Mouse (Mus musculus): ENCODE data around the gene Cmpk2. TPM values are rescaled to one million over a fixed set of nuclear protein-coding genes. Genes with fewer than 3 reads are reported as not detected.
A peak's percentile ranks its signal among the peaks of the same experiment; 100 is the strongest.
"Not testable (repeated sequence)": the region's sequence is repeated elsewhere in the genome, so short reads cannot be mapped to it uniquely, and the experiment has no call there.

The Cmpk2 gene
- total RNA-seq (2014; rRNA removed) (5.7 and 7.0 TPM in 2 replicates), polyA plus RNA-seq (2012; rRNA removed) (3.6 and 4.8 TPM in 2 replicates)

DNA sequence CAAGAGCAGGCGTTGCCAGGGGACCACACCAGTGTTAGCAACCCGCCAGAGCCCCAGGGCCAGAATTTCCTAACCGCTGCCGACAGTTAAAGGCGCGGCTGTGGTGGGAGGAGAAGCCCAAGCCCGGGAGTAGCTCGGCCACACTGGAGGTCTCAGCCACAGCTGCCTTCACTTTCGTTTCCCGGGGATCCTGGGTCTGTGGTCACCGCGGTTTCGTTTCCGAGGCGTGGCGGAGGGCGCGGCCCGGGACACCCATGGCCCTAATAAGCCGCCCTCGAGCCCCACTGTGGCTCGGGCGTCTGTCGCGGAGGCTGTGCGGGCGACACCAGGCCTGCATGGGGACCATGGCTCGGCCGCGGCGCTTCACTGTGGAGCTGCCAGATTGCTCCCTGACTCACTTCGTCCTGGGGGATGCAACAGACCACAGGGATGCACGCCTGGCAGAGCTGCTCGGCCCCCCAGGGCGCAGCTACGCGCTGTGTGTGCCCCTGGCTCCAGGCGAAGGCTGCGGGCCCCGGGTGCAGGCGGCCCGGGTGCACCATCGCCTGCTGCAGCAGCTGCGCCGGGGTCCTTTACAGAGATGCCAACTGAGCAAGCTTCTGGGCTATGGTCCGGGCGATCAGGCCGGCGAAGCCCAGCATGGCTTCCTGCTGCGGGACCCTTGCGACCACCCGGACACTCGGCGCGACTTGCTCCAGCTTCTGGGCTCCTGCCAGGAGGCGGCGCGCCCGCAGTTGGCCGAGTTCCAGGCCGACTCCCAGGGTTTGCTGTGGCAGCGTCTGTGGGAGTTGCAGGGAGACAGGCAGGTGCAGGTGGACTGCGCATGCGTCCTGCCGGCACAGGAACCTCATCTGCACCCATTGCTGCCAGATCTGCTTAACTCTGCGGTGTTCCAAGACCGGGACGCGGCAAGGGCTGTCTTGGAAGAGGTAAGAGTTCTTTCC, at the start of gene Cmpk2:
Gene Cmpk2, plus strand, starts transcription at position 107 of the 944 bp plus-strand sequence.
- Histone ChIP-seq H3K4me3 (ENCODE audit: insufficient read depth, low read depth, low read length) (peak within 1 kb of the TSS; percentile 85), H3K27ac (replicated peaks; ENCODE audit: insufficient read depth, low read depth, low read length) (peak within 1 kb of the TSS; percentile 51), H3K79me2 (ENCODE audit: control insufficient read depth, insufficient read depth, low read length) (no peaks in the 10 kb centered on the region), H3K27me3 (ENCODE audit: control insufficient read depth, insufficient read depth, low read length) (no peaks in the 10 kb centered on the region), H3K9ac (ENCODE audit: low read depth, low read length) (peak within 1 kb of the TSS; percentile 83), H3K36me3 (ENCODE audit: control insufficient read depth, insufficient read depth, low read length) (no peaks in the 10 kb centered on the region), H3K4me1 (ENCODE audit: control insufficient read depth, insufficient read depth, low read length) (peaks cover 2% of the 10 kb centered on the region; the same call in 1 of the 2 replicates)
- TF ChIP-seq POLR2A (IDR thresholded peaks at IDR 0.05; ENCODE audit: extremely low read depth, insufficient read depth, low read length) (no peak), CTCF (IDR thresholded peaks at IDR 0.05; ENCODE audit: low read depth, low read length) (no peak)
- WGBS, result under 1% methylated on average over 69 of the region's 69 CpGs
- peak; percentile 71 for DNase-seq (ENCODE audit: extremely low read depth, low read depth, low spot score)

DNA sequence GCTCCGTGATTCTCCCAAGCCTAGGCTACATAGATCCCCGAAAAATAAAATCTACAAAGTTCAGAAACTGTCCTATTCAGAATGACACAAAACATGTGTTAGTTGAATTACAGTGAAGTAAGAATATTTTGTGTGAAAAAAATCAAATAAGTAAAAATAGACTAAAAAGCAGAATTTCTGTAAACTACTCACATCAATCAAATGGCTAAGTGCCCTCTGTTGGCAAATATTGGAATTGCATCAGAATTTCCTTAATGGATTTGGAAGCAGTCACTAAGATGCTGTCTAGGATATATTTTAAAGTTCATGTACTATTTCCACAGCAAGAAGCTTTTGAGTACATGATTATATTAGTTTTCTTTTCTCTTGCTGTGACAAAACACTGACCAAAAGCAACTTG, 44.2 kb upstream of the Cmpk2 start:
- H3K79me2 ChIP-seq (ENCODE audit: control insufficient read depth, insufficient read depth, low read length), result no peaks in the 10 kb centered on the region
- no peak overlapping the region for H3K4me3 ChIP-seq (ENCODE audit: insufficient read depth, low read depth, low read length)
- no peak overlapping the region for H3K9ac ChIP-seq (ENCODE audit: low read depth, low read length)
- no peaks in the 10 kb centered on the region for H3K36me3 ChIP-seq (ENCODE audit: control insufficient read depth, insufficient read depth, low read length)
- H3K27ac ChIP-seq (replicated peaks; ENCODE audit: insufficient read depth, low read depth, low read length), result no peak overlapping the region
- TF ChIP-seq POLR2A (IDR thresholded peaks at IDR 0.05; ENCODE audit: extremely low read depth, insufficient read depth, low read length), result no peak
- peak; percentile 55 for TF ChIP-seq CTCF (IDR thresholded peaks at IDR 0.05; ENCODE audit: low read depth, low read length)
- no peaks in the 10 kb centered on the region for H3K27me3 ChIP-seq (ENCODE audit: control insufficient read depth, insufficient read depth, low read length)
- DNase-seq (ENCODE audit: extremely low read depth, low read depth, low spot score), result peak; percentile 54
- no peaks in the 10 kb centered on the region for H3K4me1 ChIP-seq (ENCODE audit: control insufficient read depth, insufficient read depth, low read length)
- 98% methylated on average over 2 of the region's 2 CpGs for WGBS

DNA sequence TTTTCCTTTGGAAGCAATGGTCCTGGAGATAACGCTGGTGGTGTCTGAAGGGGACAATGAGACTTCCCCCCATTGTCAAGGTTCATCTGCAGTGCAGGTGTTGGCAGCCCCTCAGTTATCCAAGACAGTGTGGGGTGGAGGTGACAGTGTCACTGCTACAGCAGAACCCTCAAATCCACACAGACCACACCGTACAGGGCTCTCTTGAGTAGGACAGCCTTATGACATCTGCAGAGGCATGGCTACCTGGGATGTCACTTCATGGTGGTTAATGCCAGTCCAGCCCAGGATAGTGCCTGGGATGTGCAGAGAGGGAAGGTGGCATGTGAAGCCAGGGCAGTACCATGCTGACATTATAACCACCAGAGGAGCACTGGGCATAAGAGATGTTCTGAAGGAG, 40.2 kb upstream of the Cmpk2 start:
- DNase-seq (ENCODE audit: extremely low read depth, low read depth, low spot score); H3K36me3 ChIP-seq (ENCODE audit: control insufficient read depth, insufficient read depth, low read length): not testable (repeated sequence)

DNA sequence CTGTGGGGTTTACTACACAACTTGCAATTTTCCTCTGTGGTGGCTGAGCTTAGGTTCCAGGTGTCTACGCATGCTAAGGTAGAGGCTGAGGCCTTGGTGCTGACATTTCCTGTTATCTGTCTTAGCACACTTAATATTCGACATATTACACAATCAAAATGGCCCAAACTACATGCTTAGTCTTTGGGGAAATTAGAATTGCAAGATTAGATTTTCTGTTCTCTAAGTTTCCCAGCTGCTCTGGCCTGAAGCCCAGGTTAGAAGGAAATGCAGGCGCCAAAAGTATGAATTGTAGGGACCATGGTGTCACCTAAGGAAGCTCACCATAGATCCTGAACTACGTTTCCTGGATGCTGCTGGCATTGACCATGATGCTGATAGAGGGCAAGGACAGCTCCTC, 32.7 kb upstream of the Cmpk2 start:
- Histone ChIP-seq H3K9ac (ENCODE audit: low read depth, low read length) (no peak overlapping the region), H3K27me3 (ENCODE audit: control insufficient read depth, insufficient read depth, low read length) (no peaks in the 10 kb centered on the region), H3K79me2 (ENCODE audit: control insufficient read depth, insufficient read depth, low read length) (no peaks in the 10 kb centered on the region), H3K36me3 (ENCODE audit: control insufficient read depth, insufficient read depth, low read length) (no peaks in the 10 kb centered on the region), H3K4me1 (ENCODE audit: control insufficient read depth, insufficient read depth, low read length) (no peaks in the 10 kb centered on the region; the same call in 1 of the 2 replicates), H3K4me3 (ENCODE audit: insufficient read depth, low read depth, low read length) (no peak overlapping the region), H3K27ac (replicated peaks; ENCODE audit: insufficient read depth, low read depth, low read length) (no peak overlapping the region)
- WGBS, result 76% methylated on average over 4 of the region's 4 CpGs
- no peak for TF ChIP-seq POLR2A (IDR thresholded peaks at IDR 0.05; ENCODE audit: extremely low read depth, insufficient read depth, low read length)
- TF ChIP-seq CTCF (IDR thresholded peaks at IDR 0.05; ENCODE audit: low read depth, low read length), result no peak
- no peak for DNase-seq (ENCODE audit: extremely low read depth, low read depth, low spot score)

More for the DNA sequence above, 40.2 kb upstream of the Cmpk2 start:
- not testable (repeated sequence) for H3K4me1 ChIP-seq (ENCODE audit: control insufficient read depth, insufficient read depth, low read length); H3K27me3 ChIP-seq (ENCODE audit: control insufficient read depth, insufficient read depth, low read length); H3K9ac ChIP-seq (ENCODE audit: low read depth, low read length); H3K27ac ChIP-seq (replicated peaks; ENCODE audit: insufficient read depth, low read depth, low read length); H3K79me2 ChIP-seq (ENCODE audit: control insufficient read depth, insufficient read depth, low read length); H3K4me3 ChIP-seq (ENCODE audit: insufficient read depth, low read depth, low read length)
- WGBS, result 81% methylated on average over 2 of the region's 2 CpGs

DNA sequence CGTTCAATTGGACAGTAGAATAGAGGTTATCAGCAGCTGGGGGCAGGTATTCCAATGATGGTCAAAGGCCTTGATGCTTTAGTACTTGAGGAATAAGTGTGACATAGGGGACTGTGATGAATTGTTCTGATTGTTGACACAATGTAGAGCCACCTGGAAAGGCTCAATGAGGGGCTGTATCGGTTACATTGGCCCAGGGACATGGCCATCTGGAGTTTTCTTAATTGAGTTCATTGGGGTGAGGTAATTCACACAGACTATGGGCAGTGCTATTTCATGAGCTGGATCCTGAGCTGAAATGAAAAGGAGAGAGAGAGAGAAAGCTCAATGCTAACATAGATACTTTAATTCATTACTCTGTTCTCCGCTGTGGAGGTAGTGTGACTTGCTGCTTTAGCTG, 31.1 kb upstream of the Cmpk2 start:
- no peaks in the 10 kb centered on the region for H3K79me2 ChIP-seq (ENCODE audit: control insufficient read depth, insufficient read depth, low read length)
- H3K4me3 ChIP-seq (ENCODE audit: insufficient read depth, low read depth, low read length), result no peak overlapping the region
- no peak overlapping the region for H3K27ac ChIP-seq (replicated peaks; ENCODE audit: insufficient read depth, low read depth, low read length)
- TF ChIP-seq CTCF (IDR thresholded peaks at IDR 0.05; ENCODE audit: low read depth, low read length) (no peak), POLR2A (IDR thresholded peaks at IDR 0.05; ENCODE audit: extremely low read depth, insufficient read depth, low read length) (no peak)
- H3K27me3 ChIP-seq (ENCODE audit: control insufficient read depth, insufficient read depth, low read length), result no peaks in the 10 kb centered on the region
- H3K9ac ChIP-seq (ENCODE audit: low read depth, low read length), result no peak overlapping the region
- H3K36me3 ChIP-seq (ENCODE audit: control insufficient read depth, insufficient read depth, low read length), result no peaks in the 10 kb centered on the region
- no peaks in the 10 kb centered on the region; the same call in 1 of the 2 replicates for H3K4me1 ChIP-seq (ENCODE audit: control insufficient read depth, insufficient read depth, low read length)
- DNase-seq (ENCODE audit: extremely low read depth, low read depth, low spot score), result no peak
- 69% methylated on average over 3 of the region's 3 CpGs for WGBS

DNA sequence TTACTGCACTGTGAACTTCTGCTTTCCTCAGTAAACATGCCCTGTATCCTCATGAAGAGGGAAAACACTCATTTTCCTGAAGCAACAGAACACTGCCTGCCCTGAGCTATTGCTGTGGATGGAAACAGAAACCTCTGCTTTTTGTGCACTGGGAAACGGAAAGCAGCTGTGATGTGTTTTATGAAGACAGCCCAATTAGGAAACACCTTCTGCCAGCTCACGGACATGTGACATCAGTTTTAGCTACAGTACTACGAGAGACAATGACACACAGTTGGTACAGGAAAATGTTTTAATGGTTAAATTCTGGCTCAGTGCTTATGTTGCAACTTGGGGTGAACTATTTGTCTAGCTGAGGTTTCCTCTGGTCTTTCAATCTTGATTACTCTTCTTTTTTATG, 29.6 kb upstream of the Cmpk2 start:
- WGBS, result 71% methylated on average over 3 of the region's 3 CpGs
- TF ChIP-seq POLR2A (IDR thresholded peaks at IDR 0.05; ENCODE audit: extremely low read depth, insufficient read depth, low read length), result no peak
- TF ChIP-seq CTCF (IDR thresholded peaks at IDR 0.05; ENCODE audit: low read depth, low read length), result no peak
- Histone ChIP-seq H3K79me2 (ENCODE audit: control insufficient read depth, insufficient read depth, low read length) (no peaks in the 10 kb centered on the region), H3K27me3 (ENCODE audit: control insufficient read depth, insufficient read depth, low read length) (no peaks in the 10 kb centered on the region), H3K4me3 (ENCODE audit: insufficient read depth, low read depth, low read length) (no peak overlapping the region), H3K9ac (ENCODE audit: low read depth, low read length) (no peak overlapping the region), H3K27ac (replicated peaks; ENCODE audit: insufficient read depth, low read depth, low read length) (no peak overlapping the region), H3K4me1 (ENCODE audit: control insufficient read depth, insufficient read depth, low read length) (no peaks in the 10 kb centered on the region; the same call in 1 of the 2 replicates), H3K36me3 (ENCODE audit: control insufficient read depth, insufficient read depth, low read length) (no peaks in the 10 kb centered on the region)
- DNase-seq (ENCODE audit: extremely low read depth, low read depth, low spot score), result no peak
